Mouse (Mus musculus) intestine, postnatal 0 days (tissue): ENCODE data around the gene Snap29. TPM values are rescaled to one million over a fixed set of nuclear protein-coding genes. Genes with fewer than 3 reads are reported as not detected.

ENCODE experiments used
- ATAC-seq: fragments of 200-750 bp; cut with Nextera tagmentation; 2 replicates; pipeline ENCODE4 v1.8.0; 2017; ENCODE audit warnings: mild to moderate bottlenecking, moderate TSS enrichment, moderate library complexity
- H3K27ac ChIP-seq: fragments of 300-500 bp; sonication (generic); 2 replicates; pipeline ENCODE4 v1.5.1; 2014; ENCODE audit warnings: mild to moderate bottlenecking, low read depth, low read length, moderate library complexity
- H3K27me3 ChIP-seq: fragments of 300-500 bp; sonication (generic); replicated peaks from 2 replicates; pipeline ENCODE4 v1.6.1; 2014; ENCODE audit warnings: low read length, mixed read lengths; ENCODE audit not compliant: control insufficient read depth, insufficient read depth
- H3K36me3 ChIP-seq: fragments of 300-500 bp; sonication (generic); 2 replicates; pipeline ENCODE4 v1.6.1; 2014; ENCODE audit warnings: mild to moderate bottlenecking, moderate library complexity; ENCODE audit not compliant: control insufficient read depth, insufficient read depth
- H3K4me1 ChIP-seq: fragments of 300-500 bp; sonication (generic); replicated peaks from 2 replicates; pipeline ENCODE4 v1.6.1; 2014; ENCODE audit warnings: antibody characterized with exemption, low read length, mixed read lengths; ENCODE audit not compliant: control insufficient read depth, insufficient read depth
- H3K4me2 ChIP-seq: fragments of 300-500 bp; sonication (generic); replicated peaks from 2 replicates; pipeline ENCODE4 v1.6.1; 2014; ENCODE audit warnings: low read depth, mild to moderate bottlenecking, moderate library complexity
- H3K4me3 ChIP-seq: fragments of 300-500 bp; sonication (generic); 2 replicates; pipeline ENCODE4 v1.5.1; 2014; ENCODE audit warnings: low read depth, low read length
- H3K9ac ChIP-seq: fragments of 300-500 bp; sonication (generic); 2 replicates; pipeline ENCODE4 v1.6.1; 2014; ENCODE audit warnings: mild to moderate bottlenecking, low read depth, low read length
- H3K9me3 ChIP-seq: fragments of 300-500 bp; sonication (generic); 2 replicates; pipeline ENCODE4 v1.6.1; 2016; ENCODE audit warnings: mixed run types; ENCODE audit not compliant: control insufficient read depth
- CTCF ChIP-seq: sonication (generic); IDR thresholded peaks from 2 replicates; pipeline ENCODE4 v1.5.1; 2016; ENCODE audit warnings: low read depth, mild to moderate bottlenecking, control low read depth, antibody characterized with exemption, moderate library complexity
- WGBS: fragments of 180-500 bp; shearing (Covaris S2); extraction: QIAGEN DNeasy Blood & Tissue Kit; methylation state at CpG from one replicate; pipeline ENCODE4 v1.1.7; 2014; 5-methylcytosine and 5-hydroxymethylcytosine counted together
- polyA plus RNA-seq: library from polyadenylated mRNA; unstranded; fragments of >200 nt; fragmentation: Nextera tagmentation; extraction: Ambion mirVana; gene quantifications from 2 replicates; pipeline ENCODE4 v1.2.1, GENCODE M21; 2015

The Snap29 gene
- polyA plus RNA-seq, 1 experiment from 2014 or later, result 15.5 TPM

DNA sequence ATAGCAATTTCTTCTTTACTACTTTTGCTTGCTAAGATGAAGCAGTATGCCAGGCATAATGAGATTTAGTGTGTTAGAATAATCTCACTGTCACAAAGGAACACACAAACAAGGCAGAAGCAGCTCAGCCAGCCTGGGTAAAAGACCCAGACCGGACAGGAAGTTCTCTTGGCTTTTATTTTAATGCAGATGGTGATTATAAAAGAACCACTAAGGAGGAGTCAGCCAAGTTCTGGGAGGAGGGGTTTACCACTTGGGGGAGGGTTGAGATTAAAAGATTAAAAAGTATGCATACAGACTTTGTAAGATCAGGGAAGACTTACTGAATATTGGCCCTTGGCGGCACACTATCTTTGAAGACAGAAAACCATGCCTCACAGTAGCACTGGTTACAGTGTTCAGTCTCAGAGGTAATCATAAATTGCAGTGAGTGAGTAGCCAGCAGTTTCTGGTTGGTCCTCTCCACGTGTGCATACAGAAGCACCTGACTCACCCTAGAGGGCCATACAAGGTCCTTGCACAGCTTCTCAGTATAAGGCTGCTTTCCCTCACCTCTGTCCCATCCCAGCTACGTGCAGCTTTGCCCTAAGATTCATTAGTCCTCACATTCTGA lies 72.7 kb downstream of the Snap29 start:
- no peak overlapping the region for H3K4me3 ChIP-seq
- no peaks in the 10 kb centered on the region for H3K27me3 ChIP-seq
- H3K9ac ChIP-seq, result no peak overlapping the region
- no peak for TF ChIP-seq CTCF
- H3K27ac ChIP-seq, result no peak overlapping the region
- WGBS, result 67% methylated on average over 4 of the region's 4 CpGs
- no peaks in the 10 kb centered on the region for H3K4me1 ChIP-seq
- H3K36me3 ChIP-seq, result peaks cover 10% of the 10 kb centered on the region
- H3K9me3 ChIP-seq, result no peaks in the 10 kb centered on the region
- ATAC-seq, result no peak
- H3K4me2 ChIP-seq, result no peak overlapping the region

Other genes with a start within 250 kb of the Snap29 start
- gene Ube2l3, start 203.3 kb upstream of the Snap29 start, polyA plus RNA-seq, result 294 and 319 TPM in 2 replicates
- 0.14 and 0.21 TPM in 2 replicates for gene Rimbp3, start 197.4 kb upstream of the Snap29 start, polyA plus RNA-seq
- 1.4 and 1.9 TPM in 2 replicates for gene Hic2, start 172.4 kb upstream of the Snap29 start, polyA plus RNA-seq
- gene Tmem191c, start 129.9 kb upstream of the Snap29 start, polyA plus RNA-seq, result 4.8 and 7.2 TPM in 2 replicates
- gene Serpind1, start 74.6 kb upstream of the Snap29 start, polyA plus RNA-seq, result 0.09 and 0.14 TPM in 2 replicates
- 20.5 and 23.3 TPM in 2 replicates for gene Pi4ka, start 328 bp downstream of the Snap29 start, polyA plus RNA-seq
- gene Crkl, start 46.0 kb downstream of the Snap29 start, polyA plus RNA-seq, result 29.9 and 36.9 TPM in 2 replicates
- gene Aifm3, start 83.6 kb downstream of the Snap29 start, polyA plus RNA-seq, result 7.2 and 8.6 TPM in 2 replicates
- gene Lztr1, start 102.7 kb downstream of the Snap29 start, polyA plus RNA-seq, result 129 and 137 TPM in 2 replicates
- 65.1 and 67.4 TPM in 2 replicates for gene Thap7, start 125.2 kb downstream of the Snap29 start, polyA plus RNA-seq
- 0.44 and 0.80 TPM in 2 replicates for gene Lrrc74b, start 155.3 kb downstream of the Snap29 start, polyA plus RNA-seq
- gene P2rx6, start 155.9 kb downstream of the Snap29 start, polyA plus RNA-seq, result 0.73 and 1.1 TPM in 2 replicates
- 28.3 and 31.0 TPM in 2 replicates for gene Slc7a4, start 177.2 kb downstream of the Snap29 start, polyA plus RNA-seq
- gene Smpd4, start 213.4 kb downstream of the Snap29 start, polyA plus RNA-seq, result 8.7 and 9.0 TPM in 2 replicates
- gene Ccdc74a, start 240.5 kb downstream of the Snap29 start, polyA plus RNA-seq, result 8.0 and 9.4 TPM in 2 replicates